Mouse (Mus musculus): Measurements from ENCODE around the gene Phkg1. TPM values are rescaled to one million over a fixed set of nuclear protein-coding genes. Genes with fewer than 3 reads are reported as not detected.

The Phkg1 gene
- polyA plus RNA-seq (2012): 0.03 and 0.34 TPM in 2 replicates

GRCm38 (mm10) chr5:129898449-129898848 is at the start of gene Phkg1:
Phkg1 (minus strand) TSS chr5:129898549.

GRCm38 (mm10) chr5:129941495-129942045 is 43.2 kb upstream of the Phkg1 start, which contains the start of gene Vkorc1l1:
Vkorc1l1 (plus strand) TSS chr5:129941970.

GRCm38 (mm10) chr5:129908242-129908965 is 10.1 kb upstream of the Phkg1 start, which contains the start of gene Nupr1l:
Nupr1l (plus strand) TSS chr5:129908540.

GRCm38 (mm10) chr5:129895198-129896088 is 2.9 kb downstream of the Phkg1 start, which contains the start of gene Zbed5:
Zbed5 (plus strand) TSS chr5:129895723.

GRCm38 (mm10) chr5:129886911-129887636 is 11.3 kb downstream of the Phkg1 start, which contains the start of gene Chchd2:
Chchd2 (minus strand) TSS chr5:129887470.

GRCm38 (mm10) chr5:129846752-129847557 is 51.4 kb downstream of the Phkg1 start, which contains the start of gene Sumf2:
Sumf2 (plus strand) TSS chr5:129846986.

Other genes with a start within 250 kb of the Phkg1 start
- gene Zfp11, start 228.4 kb downstream of the Phkg1 start, polyA plus RNA-seq (2012): 0.02 and 0.10 TPM in 2 replicates
- not detected in 2 replicates for gene Sept14, start 190.0 kb downstream of the Phkg1 start, polyA plus RNA-seq (2012)
- gene Mrps17, start 183.1 kb downstream of the Phkg1 start, polyA plus RNA-seq (2012): 25.7 and 30.9 TPM in 2 replicates
- gene Nipsnap2, start 173.5 kb downstream of the Phkg1 start, polyA plus RNA-seq (2012): 24.9 and 27.0 TPM in 2 replicates
- gene Psph, start 111.1 kb downstream of the Phkg1 start, polyA plus RNA-seq (2012): 26.1 and 32.4 TPM in 2 replicates
- gene Sumf2, start 51.6 kb downstream of the Phkg1 start, polyA plus RNA-seq (2012): 25.6 and 26.9 TPM in 2 replicates
- 504 and 509 TPM in 2 replicates for gene Chchd2, start 11.1 kb downstream of the Phkg1 start, polyA plus RNA-seq (2012)
- gene Zbed5, start 2.8 kb downstream of the Phkg1 start, polyA plus RNA-seq (2012): 1.6 and 2.7 TPM in 2 replicates
- 1.5 and 3.0 TPM in 2 replicates for gene Nupr1l, start 10.0 kb upstream of the Phkg1 start, polyA plus RNA-seq (2012)
- 8.4 and 8.6 TPM in 2 replicates for gene Vkorc1l1, start 43.4 kb upstream of the Phkg1 start, polyA plus RNA-seq (2012)
- gene Gusb, start 104.5 kb upstream of the Phkg1 start, polyA plus RNA-seq (2012): 49.1 and 57.2 TPM in 2 replicates
- gene Asl, start 130.7 kb upstream of the Phkg1 start, polyA plus RNA-seq (2012): 29.9 and 31.8 TPM in 2 replicates
- 9.2 and 12.2 TPM in 2 replicates for gene Crcp, start 130.7 kb upstream of the Phkg1 start, polyA plus RNA-seq (2012)
- 16.3 and 18.6 TPM in 2 replicates for gene Tpst1, start 174.8 kb upstream of the Phkg1 start, polyA plus RNA-seq (2012)
- gene Kctd7, start 246.3 kb upstream of the Phkg1 start, polyA plus RNA-seq (2012): 6.0 and 12.9 TPM in 2 replicates

Measured in megakaryocyte-erythroid progenitor cell, adult 5 weeks (primary cell).